Mouse (Mus musculus) mature B cell (primary cell): ENCODE measurements around the gene Haspin.

Experiments used
- in situ Hi-C: fragments of 300-500 bp; cut with MboI; formaldehyde crosslinking; loops from 2 replicates; pipeline ENCODE4 v1.14.3; 2019

Haspin gene

DNA sequence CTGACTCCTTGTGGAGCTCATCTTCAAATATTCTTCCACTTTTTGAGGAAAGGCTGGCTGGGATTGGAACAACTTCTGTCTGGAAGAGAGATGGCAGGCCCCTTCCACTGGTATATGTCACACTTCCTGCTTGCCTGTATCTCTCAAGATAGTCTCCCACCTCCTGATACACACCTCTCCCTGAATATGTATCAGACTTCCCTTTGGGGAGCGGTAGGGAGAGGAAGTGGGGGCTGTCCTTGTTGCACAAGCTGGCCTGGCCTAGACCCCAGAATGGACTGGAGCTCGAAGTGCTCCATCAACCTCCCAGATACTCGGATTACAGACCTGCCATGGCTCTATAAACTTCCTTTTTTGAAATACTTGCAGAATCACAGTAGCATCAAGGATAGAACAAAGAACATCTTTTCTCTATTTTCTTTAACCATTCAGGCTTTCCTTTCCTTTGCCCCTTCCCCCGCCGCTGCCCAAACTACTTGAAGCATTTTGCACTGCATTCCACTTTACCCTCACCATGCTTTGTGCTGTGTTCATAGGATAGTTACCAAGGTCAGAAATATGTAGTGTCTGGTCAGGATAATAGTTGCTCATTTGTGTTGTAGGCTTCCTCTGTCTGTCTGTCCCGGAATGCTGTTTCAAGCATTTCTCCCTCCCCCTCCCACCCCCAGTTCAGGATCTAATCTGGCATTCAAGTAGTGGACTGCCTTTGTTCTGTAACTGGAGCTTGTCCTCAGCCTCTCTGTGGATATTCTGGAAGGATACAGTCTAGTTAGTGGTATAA is 50.2 kb downstream of the Haspin start:
- in situ Hi-C loops = no loop called here
